Mouse (Mus musculus): Measurements from ENCODE around the gene Plcl2. TPM values are rescaled to one million over a fixed set of nuclear protein-coding genes. Genes with fewer than 3 reads are reported as not detected.
"Not testable (repeated sequence)": the region's sequence is repeated elsewhere in the genome, so short reads cannot be mapped to it uniquely, and the experiment has no call there.

The Plcl2 gene
- polyA plus RNA-seq, 1 experiment from 2014 or later, result 2.4 TPM

DNA sequence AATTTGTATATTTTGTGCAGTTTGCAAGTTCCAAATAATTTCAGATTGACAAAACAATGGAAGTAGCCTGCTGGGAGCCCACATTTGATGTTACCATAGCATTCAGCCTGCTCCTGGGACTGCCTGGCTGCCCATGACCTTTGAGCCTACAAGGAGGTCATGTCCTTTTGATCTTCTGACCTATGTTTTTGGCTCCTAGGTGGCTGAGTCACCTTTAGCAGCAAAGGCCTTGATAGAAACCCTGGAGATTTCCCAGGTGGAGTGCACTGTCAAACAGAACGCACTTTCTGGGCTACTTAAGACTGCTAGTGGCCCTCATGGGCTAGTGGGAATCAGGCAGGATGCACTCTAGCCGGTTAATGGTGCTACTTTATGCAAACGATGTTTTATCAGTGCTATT is 112.8 kb downstream of the Plcl2 start:
- ATAC-seq (ENCODE audit: low read depth), result no peak
- WGBS, result 71% methylated on average over 3 of the region's 3 CpGs

DNA sequence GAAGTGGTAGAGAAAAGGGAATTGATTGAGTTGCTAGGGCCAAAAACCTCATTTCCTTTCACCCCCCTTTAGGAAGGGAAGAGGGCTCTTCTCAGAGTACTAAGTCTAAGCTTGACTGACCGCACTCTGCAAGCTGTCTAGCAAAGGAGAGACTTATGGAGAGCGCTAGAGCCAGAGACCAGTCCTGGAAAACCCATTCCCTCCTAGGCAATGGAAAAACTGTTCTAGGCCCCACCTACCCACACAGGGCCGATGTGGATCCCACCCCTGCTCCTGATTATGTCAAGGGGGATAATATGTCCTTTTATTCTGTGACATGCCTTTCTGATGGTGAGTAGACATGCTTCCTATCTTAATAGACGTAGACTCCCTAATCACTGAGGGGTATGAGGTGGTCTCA is 116.4 kb downstream of the Plcl2 start:
- Histone ChIP-seq H3K4me1 (replicated peaks; ENCODE audit: control insufficient read depth, insufficient read depth, low read length) (no peaks in the 10 kb centered on the region; the same call in 1 of the 2 replicates), H3K27me3 (ENCODE audit: control insufficient read depth, insufficient read depth, low read depth, low read length) (no peaks in the 10 kb centered on the region), H3K36me3 (ENCODE audit: control insufficient read depth, insufficient read depth, low read length) (no peaks in the 10 kb centered on the region), H3K4me3 (ENCODE audit: low read length) (no peak overlapping the region), H3K4me2 (ENCODE audit: low read depth, low read length) (no peak overlapping the region), H3K27ac (ENCODE audit: low read length) (no peak overlapping the region), H3K9me3 (ENCODE audit: control insufficient read depth, low read length) (no peaks in the 10 kb centered on the region), H3K9ac (ENCODE audit: low read length) (no peak overlapping the region)
- no peak for ATAC-seq (ENCODE audit: low read depth)
- WGBS, result 92% methylated on average over 4 of the region's 4 CpGs

More for the DNA sequence above, 112.8 kb downstream of the Plcl2 start:
- Histone ChIP-seq H3K4me1 (replicated peaks; ENCODE audit: control insufficient read depth, insufficient read depth, low read length) (no peaks in the 10 kb centered on the region; the same call in 1 of the 2 replicates), H3K9me3 (ENCODE audit: control insufficient read depth, low read length) (no peaks in the 10 kb centered on the region), H3K27me3 (ENCODE audit: control insufficient read depth, insufficient read depth, low read depth, low read length) (no peaks in the 10 kb centered on the region), H3K27ac (ENCODE audit: low read length) (no peak overlapping the region), H3K4me2 (ENCODE audit: low read depth, low read length) (no peak overlapping the region), H3K9ac (ENCODE audit: low read length) (no peak overlapping the region), H3K4me3 (ENCODE audit: low read length) (no peak overlapping the region), H3K36me3 (ENCODE audit: control insufficient read depth, insufficient read depth, low read length) (no peaks in the 10 kb centered on the region)

DNA sequence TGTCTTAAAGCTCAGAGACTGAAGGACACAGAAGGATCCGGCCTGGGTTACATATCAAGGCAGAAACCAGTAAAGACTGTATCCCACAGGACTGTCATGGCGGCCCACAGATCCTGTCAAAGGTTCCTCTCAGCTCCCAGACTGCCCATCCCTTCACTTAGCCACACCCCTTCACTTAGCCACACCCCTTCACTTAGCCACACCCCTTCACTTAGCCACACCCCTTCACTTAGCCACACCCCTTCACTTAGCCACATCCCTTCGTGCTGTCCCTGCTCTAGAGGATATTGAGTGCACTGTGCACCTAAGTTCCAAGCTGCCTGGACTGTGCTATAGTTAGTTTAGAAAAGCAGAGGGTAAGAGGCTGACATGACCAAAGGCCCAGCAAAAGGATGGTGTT is 118.5 kb downstream of the Plcl2 start:
- Histone ChIP-seq H3K4me3 (ENCODE audit: low read length) (no peak overlapping the region), H3K9ac (ENCODE audit: low read length) (no peak overlapping the region), H3K9me3 (ENCODE audit: control insufficient read depth, low read length) (no peaks in the 10 kb centered on the region), H3K36me3 (ENCODE audit: control insufficient read depth, insufficient read depth, low read length) (no peaks in the 10 kb centered on the region), H3K27ac (ENCODE audit: low read length) (no peak overlapping the region), H3K4me2 (ENCODE audit: low read depth, low read length) (no peak overlapping the region), H3K4me1 (replicated peaks; ENCODE audit: control insufficient read depth, insufficient read depth, low read length) (no peaks in the 10 kb centered on the region; the same call in 1 of the 2 replicates), H3K27me3 (ENCODE audit: control insufficient read depth, insufficient read depth, low read depth, low read length) (no peaks in the 10 kb centered on the region)
- 88% methylated on average over 3 of the region's 3 CpGs for WGBS
- ATAC-seq (ENCODE audit: low read depth), result no peak

DNA sequence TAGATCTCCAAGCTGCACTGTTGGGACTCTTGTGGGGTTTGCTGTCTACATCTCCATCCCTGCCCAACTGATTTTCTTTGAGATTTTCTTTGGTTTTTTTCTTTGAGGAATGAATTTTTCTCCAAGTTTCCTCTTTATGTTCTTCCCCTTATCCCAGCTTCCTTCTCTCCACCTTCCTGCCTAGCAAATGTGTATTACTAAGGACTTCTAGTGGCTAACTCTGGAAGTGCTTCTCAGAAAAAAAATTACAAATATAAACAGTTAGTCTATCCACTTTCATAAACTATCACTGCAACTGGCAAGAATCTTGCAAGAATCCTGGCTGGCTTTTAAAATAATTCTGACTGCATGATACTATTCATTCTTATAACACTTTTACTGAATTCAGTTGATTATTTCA is 119.5 kb downstream of the Plcl2 start:
- H3K27me3 ChIP-seq (ENCODE audit: control insufficient read depth, insufficient read depth, low read depth, low read length), result no peaks in the 10 kb centered on the region
- H3K4me1 ChIP-seq (replicated peaks; ENCODE audit: control insufficient read depth, insufficient read depth, low read length), result no peaks in the 10 kb centered on the region
- no peaks in the 10 kb centered on the region for H3K36me3 ChIP-seq (ENCODE audit: control insufficient read depth, insufficient read depth, low read length)
- H3K4me2 ChIP-seq (ENCODE audit: low read depth, low read length), result no peak overlapping the region
- no peak overlapping the region for H3K4me3 ChIP-seq (ENCODE audit: low read length)
- no peak overlapping the region for H3K9ac ChIP-seq (ENCODE audit: low read length)
- no peak overlapping the region for H3K27ac ChIP-seq (ENCODE audit: low read length)
- no peaks in the 10 kb centered on the region for H3K9me3 ChIP-seq (ENCODE audit: control insufficient read depth, low read length)
- no peak for ATAC-seq (ENCODE audit: low read depth)

- not testable (repeated sequence) for H3K36me3 ChIP-seq (ENCODE audit: control insufficient read depth, insufficient read depth, low read length); H3K4me3 ChIP-seq (ENCODE audit: low read length); H3K27ac ChIP-seq (ENCODE audit: low read length); H3K9ac ChIP-seq (ENCODE audit: low read length); H3K4me2 ChIP-seq (ENCODE audit: low read depth, low read length); H3K4me1 ChIP-seq (replicated peaks; ENCODE audit: control insufficient read depth, insufficient read depth, low read length); ATAC-seq (ENCODE audit: low read depth); H3K9me3 ChIP-seq (ENCODE audit: control insufficient read depth, low read length); H3K27me3 ChIP-seq (ENCODE audit: control insufficient read depth, insufficient read depth, low read depth, low read length)
Observed at GRCm38 (mm10) chr17:50630992-50631391, 121.8 kb downstream of the Plcl2 start.

- ATAC-seq (ENCODE audit: low read depth), result peak; percentile 52; the same call in 1 of the 2 replicates
Observed at GRCm38 (mm10) chr17:50634008-50634871, 125.0 kb downstream of the Plcl2 start.

DNA sequence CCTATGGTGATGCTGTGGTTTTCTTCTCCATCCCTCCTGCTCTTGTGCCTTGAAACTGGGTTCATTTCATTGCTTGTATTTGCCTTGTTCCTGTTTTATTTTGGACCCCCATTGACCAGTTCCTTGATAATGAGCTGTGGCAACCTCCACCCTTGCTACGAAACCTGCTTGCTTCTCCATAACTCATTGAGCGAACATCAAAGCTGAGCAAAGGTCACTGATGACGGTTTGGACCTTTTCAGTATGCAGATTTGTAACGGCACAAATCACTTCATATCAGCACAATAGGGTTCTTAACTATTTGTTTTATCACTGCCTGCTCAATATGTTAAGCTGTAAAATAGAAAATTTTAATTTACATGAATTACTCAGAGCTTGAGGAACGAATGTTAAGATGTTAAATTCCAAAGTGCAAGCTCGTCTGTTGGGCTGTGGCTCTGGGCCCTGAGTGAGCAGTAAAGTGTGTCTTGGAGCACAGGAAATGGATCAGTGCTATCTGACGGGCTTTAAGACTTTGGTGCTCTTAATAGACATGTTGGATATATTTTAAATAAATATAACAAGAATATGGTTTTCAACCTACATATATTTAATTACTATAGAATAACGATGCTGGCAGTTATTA is 126.9 kb downstream of the Plcl2 start:
- Histone ChIP-seq H3K27me3 (ENCODE audit: control insufficient read depth, insufficient read depth, low read depth, low read length) (no peaks in the 10 kb centered on the region), H3K4me3 (ENCODE audit: low read length) (no peak overlapping the region), H3K9me3 (ENCODE audit: control insufficient read depth, low read length) (no peaks in the 10 kb centered on the region), H3K27ac (ENCODE audit: low read length) (no peak overlapping the region), H3K9ac (ENCODE audit: low read length) (no peak overlapping the region), H3K4me1 (replicated peaks; ENCODE audit: control insufficient read depth, insufficient read depth, low read length) (peaks cover 7% of the 10 kb centered on the region; the same call in 1 of the 2 replicates), H3K36me3 (ENCODE audit: control insufficient read depth, insufficient read depth, low read length) (no peaks in the 10 kb centered on the region), H3K4me2 (ENCODE audit: low read depth, low read length) (no peak overlapping the region)
- ATAC-seq (ENCODE audit: low read depth), result no peak
- WGBS, result 72% methylated on average over 8 of the region's 8 CpGs

More at GRCm38 (mm10) chr17:50634008-50634871, 125.0 kb downstream of the Plcl2 start:
- Histone ChIP-seq H3K4me1 (replicated peaks; ENCODE audit: control insufficient read depth, insufficient read depth, low read length) (peaks cover 7% of the 10 kb centered on the region; the same call in 1 of the 2 replicates), H3K9ac (ENCODE audit: low read length) (no peak overlapping the region), H3K9me3 (ENCODE audit: control insufficient read depth, low read length) (no peaks in the 10 kb centered on the region), H3K4me2 (ENCODE audit: low read depth, low read length) (no peak overlapping the region), H3K27ac (ENCODE audit: low read length) (peak overlapping the region; percentile 59), H3K4me3 (ENCODE audit: low read length) (no peak overlapping the region), H3K36me3 (ENCODE audit: control insufficient read depth, insufficient read depth, low read length) (no peaks in the 10 kb centered on the region), H3K27me3 (ENCODE audit: control insufficient read depth, insufficient read depth, low read depth, low read length) (no peaks in the 10 kb centered on the region)
- 44% methylated on average over 7 of the region's 7 CpGs for WGBS

DNA sequence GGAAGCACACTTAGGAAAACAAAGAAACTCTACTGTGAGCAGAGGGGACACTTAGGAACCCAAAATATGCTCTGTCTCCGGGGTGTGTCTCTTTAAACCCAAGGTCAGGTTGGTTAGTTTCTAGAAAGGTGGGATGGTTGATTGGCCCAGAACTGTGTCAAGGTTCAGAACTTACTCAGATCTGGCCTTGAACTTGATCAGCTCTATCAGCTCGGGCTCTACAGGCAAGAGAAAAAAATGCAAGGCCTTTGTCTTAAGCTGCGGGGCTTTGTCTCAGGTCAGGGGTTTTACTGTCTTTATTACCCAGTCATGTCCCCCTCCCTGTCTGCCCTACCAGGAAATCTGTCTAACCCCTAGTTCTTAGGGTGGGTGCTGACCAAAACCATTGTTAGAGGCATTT is 129.6 kb downstream of the Plcl2 start:
- WGBS, result 93% methylated on average over 3 of the region's 3 CpGs
- H3K27me3 ChIP-seq (ENCODE audit: control insufficient read depth, insufficient read depth, low read depth, low read length), result no peaks in the 10 kb centered on the region
- H3K9ac ChIP-seq (ENCODE audit: low read length), result no peak overlapping the region
- no peak for ATAC-seq (ENCODE audit: low read depth)
- no peaks in the 10 kb centered on the region for H3K9me3 ChIP-seq (ENCODE audit: control insufficient read depth, low read length)
- H3K4me1 ChIP-seq (replicated peaks; ENCODE audit: control insufficient read depth, insufficient read depth, low read length), result peaks cover 7% of the 10 kb centered on the region; the same call in 1 of the 2 replicates
- no peak overlapping the region for H3K4me3 ChIP-seq (ENCODE audit: low read length)
- no peak overlapping the region for H3K27ac ChIP-seq (ENCODE audit: low read length)
- no peak overlapping the region for H3K4me2 ChIP-seq (ENCODE audit: low read depth, low read length)
- H3K36me3 ChIP-seq (ENCODE audit: control insufficient read depth, insufficient read depth, low read length), result no peaks in the 10 kb centered on the region

DNA sequence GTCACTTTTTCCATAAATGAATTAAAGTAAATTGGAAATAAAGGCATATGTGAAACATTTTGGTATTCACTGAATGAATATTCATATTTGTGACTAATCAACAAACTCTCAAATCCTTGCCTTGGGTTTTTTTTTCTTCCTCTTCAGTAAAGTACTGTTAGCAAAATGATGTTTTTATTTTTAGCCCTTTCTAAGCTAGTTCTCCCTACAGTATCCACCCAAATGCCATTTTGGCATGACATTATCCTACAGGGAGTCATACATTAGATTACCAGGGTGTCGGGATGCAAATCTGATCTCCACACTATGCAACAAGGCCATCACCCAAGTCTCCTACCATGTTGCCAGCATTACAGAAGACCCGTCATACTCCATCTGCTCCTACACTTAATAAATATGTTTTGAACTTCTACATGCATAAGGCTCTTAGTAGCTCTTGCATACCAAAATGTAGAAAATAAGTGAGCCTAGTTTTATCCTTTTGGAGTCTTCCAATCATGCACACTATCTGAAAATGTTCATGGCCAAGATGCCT is 131.9 kb downstream of the Plcl2 start:
- Histone ChIP-seq H3K27ac (ENCODE audit: low read length) (no peak overlapping the region), H3K9ac (ENCODE audit: low read length) (no peak overlapping the region), H3K4me1 (replicated peaks; ENCODE audit: control insufficient read depth, insufficient read depth, low read length) (no peaks in the 10 kb centered on the region), H3K27me3 (ENCODE audit: control insufficient read depth, insufficient read depth, low read depth, low read length) (no peaks in the 10 kb centered on the region), H3K9me3 (ENCODE audit: control insufficient read depth, low read length) (no peaks in the 10 kb centered on the region), H3K36me3 (ENCODE audit: control insufficient read depth, insufficient read depth, low read length) (no peaks in the 10 kb centered on the region), H3K4me2 (ENCODE audit: low read depth, low read length) (no peak overlapping the region), H3K4me3 (ENCODE audit: low read length) (no peak overlapping the region)
- WGBS, result 93% methylated on average over 2 of the region's 2 CpGs
- no peak for ATAC-seq (ENCODE audit: low read depth)

Data from lung, embryonic 16.5 days (tissue).